Mouse (Mus musculus): ENCODE measurements around the gene Fbln2. TPM values are rescaled to one million over a fixed set of nuclear protein-coding genes. Genes with fewer than 3 reads are reported as not detected.
A peak's percentile ranks its signal among the peaks of the same experiment; 100 is the strongest.

Gene Fbln2
- polyA plus RNA-seq, 1 experiment from 2014 or later: 28.7 TPM

GRCm38 (mm10) chr6:91215454-91215853 lies 3.2 kb downstream of the Fbln2 start:
- no peak overlapping the region for H3K9ac ChIP-seq
- peaks cover 29% of the 10 kb centered on the region for H3K4me1 ChIP-seq (replicated peaks)
- H3K27me3 ChIP-seq: 0 out of 2 replicates have a peak, but pooled peaks cover 10% of the 10 kb centered on the region
- no peak overlapping the region for H3K4me2 ChIP-seq
- H3K4me3 ChIP-seq: no peak overlapping the region
- H3K36me3 ChIP-seq: no peaks in the 10 kb centered on the region
- H3K27ac ChIP-seq (replicated peaks): no peak overlapping the region
- WGBS: 48% methylated on average over 1 of the region's 1 CpGs
- no peak for ATAC-seq (ENCODE audit: low FRiP score, low read depth)
- H3K9me3 ChIP-seq: no peaks in the 10 kb centered on the region

GRCm38 (mm10) chr6:91218445-91218844 lies 6.2 kb downstream of the Fbln2 start:
- ATAC-seq (ENCODE audit: low FRiP score, low read depth): peak; percentile 53

GRCm38 (mm10) chr6:91218871-91219270 lies 6.6 kb downstream of the Fbln2 start:
- peak; percentile 36; the same call in 1 of the 2 replicates for ATAC-seq (ENCODE audit: low FRiP score, low read depth)
- H3K9me3 ChIP-seq: no peaks in the 10 kb centered on the region
- no peak overlapping the region for H3K4me2 ChIP-seq
- no peak overlapping the region for H3K9ac ChIP-seq
- no peak overlapping the region for H3K4me3 ChIP-seq
- no peak overlapping the region for H3K27ac ChIP-seq (replicated peaks)
- no peaks in the 10 kb centered on the region for H3K27me3 ChIP-seq
- 82% methylated on average over 3 of the region's 3 CpGs for WGBS
- no peaks in the 10 kb centered on the region for H3K36me3 ChIP-seq
- H3K4me1 ChIP-seq (replicated peaks): peaks cover 16% of the 10 kb centered on the region; the same call in 1 of the 2 replicates

More at GRCm38 (mm10) chr6:91218445-91218844, 6.2 kb downstream of the Fbln2 start:
- Histone ChIP-seq H3K4me1 (replicated peaks) (peaks cover 20% of the 10 kb centered on the region), H3K9me3 (no peaks in the 10 kb centered on the region), H3K27me3 (0 out of 2 replicates have a peak, but pooled peaks cover 1% of the 10 kb centered on the region), H3K36me3 (no peaks in the 10 kb centered on the region), H3K9ac (no peak overlapping the region), H3K4me2 (no peak overlapping the region), H3K4me3 (no peak overlapping the region), H3K27ac (replicated peaks) (no peak overlapping the region)
- WGBS: 27% methylated on average over 9 of the region's 9 CpGs

GRCm38 (mm10) chr6:91220062-91220461 lies 7.8 kb downstream of the Fbln2 start:
- no peak overlapping the region for H3K4me2 ChIP-seq
- H3K27me3 ChIP-seq: no peaks in the 10 kb centered on the region
- no peak for ATAC-seq (ENCODE audit: low FRiP score, low read depth)
- peaks cover 16% of the 10 kb centered on the region; the same call in 1 of the 2 replicates for H3K4me1 ChIP-seq (replicated peaks)
- no peak overlapping the region for H3K4me3 ChIP-seq
- H3K36me3 ChIP-seq: no peaks in the 10 kb centered on the region
- H3K9ac ChIP-seq: no peak overlapping the region
- H3K9me3 ChIP-seq: no peaks in the 10 kb centered on the region
- H3K27ac ChIP-seq (replicated peaks): no peak overlapping the region

GRCm38 (mm10) chr6:91221094-91221493 lies 8.8 kb downstream of the Fbln2 start:
- Histone ChIP-seq H3K27me3 (no peaks in the 10 kb centered on the region), H3K27ac (replicated peaks) (no peak overlapping the region), H3K4me3 (no peak overlapping the region), H3K9me3 (no peaks in the 10 kb centered on the region), H3K9ac (no peak overlapping the region), H3K4me1 (replicated peaks) (peaks cover 16% of the 10 kb centered on the region; the same call in 1 of the 2 replicates), H3K36me3 (no peaks in the 10 kb centered on the region), H3K4me2 (no peak overlapping the region)
- 24% methylated on average over 3 of the region's 3 CpGs for WGBS
- no peak for ATAC-seq (ENCODE audit: low FRiP score, low read depth)

GRCm38 (mm10) chr6:91222694-91223346 lies 10.6 kb downstream of the Fbln2 start:
- Histone ChIP-seq H3K36me3 (no peaks in the 10 kb centered on the region), H3K9ac (no peak overlapping the region), H3K4me1 (replicated peaks) (peaks cover 15% of the 10 kb centered on the region; the same call in 1 of the 2 replicates), H3K9me3 (no peaks in the 10 kb centered on the region), H3K4me3 (no peak overlapping the region), H3K27ac (replicated peaks) (no peak overlapping the region), H3K4me2 (no peak overlapping the region), H3K27me3 (no peaks in the 10 kb centered on the region)
- no peak for ATAC-seq (ENCODE audit: low FRiP score, low read depth)
- 78% methylated on average over 10 of the region's 10 CpGs for WGBS

- no peak overlapping the region for H3K9ac ChIP-seq
- no peaks in the 10 kb centered on the region for H3K9me3 ChIP-seq
- H3K27me3 ChIP-seq: no peaks in the 10 kb centered on the region
- no peak for ATAC-seq (ENCODE audit: low FRiP score, low read depth)
- H3K36me3 ChIP-seq: no peaks in the 10 kb centered on the region
- H3K4me2 ChIP-seq: no peak overlapping the region
- WGBS: 78% methylated on average over 6 of the region's 6 CpGs
- H3K4me1 ChIP-seq (replicated peaks): peaks cover 3% of the 10 kb centered on the region; the same call in 1 of the 2 replicates
- no peak overlapping the region for H3K27ac ChIP-seq (replicated peaks)
- H3K4me3 ChIP-seq: no peak overlapping the region
These were observed 12.7 kb downstream of the Fbln2 start for GRCm38 (mm10) chr6:91224939-91225338.

- Histone ChIP-seq H3K27ac (replicated peaks) (no peak overlapping the region), H3K9me3 (no peaks in the 10 kb centered on the region), H3K4me3 (no peak overlapping the region), H3K36me3 (no peaks in the 10 kb centered on the region), H3K4me2 (no peak overlapping the region), H3K4me1 (replicated peaks) (peaks cover 6% of the 10 kb centered on the region; the same call in 1 of the 2 replicates), H3K27me3 (no peaks in the 10 kb centered on the region), H3K9ac (no peak overlapping the region)
- WGBS: 63% methylated on average over 4 of the region's 4 CpGs
- ATAC-seq (ENCODE audit: low FRiP score, low read depth): no peak
These were observed 13.1 kb downstream of the Fbln2 start for GRCm38 (mm10) chr6:91225346-91225745.

GRCm38 (mm10) chr6:91226058-91226457 lies 13.8 kb downstream of the Fbln2 start:
- Histone ChIP-seq H3K27me3 (no peaks in the 10 kb centered on the region), H3K36me3 (no peaks in the 10 kb centered on the region), H3K4me2 (no peak overlapping the region), H3K9ac (no peak overlapping the region), H3K4me3 (no peak overlapping the region), H3K9me3 (no peaks in the 10 kb centered on the region), H3K27ac (replicated peaks) (no peak overlapping the region), H3K4me1 (replicated peaks) (peaks cover 6% of the 10 kb centered on the region; the same call in 1 of the 2 replicates)
- WGBS: 79% methylated on average over 1 of the region's 1 CpGs
- ATAC-seq (ENCODE audit: low FRiP score, low read depth): no peak

- ATAC-seq (ENCODE audit: low FRiP score, low read depth): no peak
- H3K4me3 ChIP-seq: no peak overlapping the region
- H3K36me3 ChIP-seq: no peaks in the 10 kb centered on the region
- no peak overlapping the region for H3K4me2 ChIP-seq
- H3K4me1 ChIP-seq (replicated peaks): peaks cover 17% of the 10 kb centered on the region; the same call in 1 of the 2 replicates
- WGBS: 63% methylated on average over 4 of the region's 4 CpGs
- H3K27me3 ChIP-seq: no peaks in the 10 kb centered on the region
- no peaks in the 10 kb centered on the region for H3K9me3 ChIP-seq
- H3K9ac ChIP-seq: no peak overlapping the region
- no peak overlapping the region for H3K27ac ChIP-seq (replicated peaks)
These were observed 16.7 kb downstream of the Fbln2 start for GRCm38 (mm10) chr6:91228980-91229379.

GRCm38 (mm10) chr6:91231000-91231399 lies 18.7 kb downstream of the Fbln2 start:
- H3K4me2 ChIP-seq: no peak overlapping the region
- no peak overlapping the region for H3K4me3 ChIP-seq
- H3K36me3 ChIP-seq: no peaks in the 10 kb centered on the region
- H3K9me3 ChIP-seq: no peaks in the 10 kb centered on the region
- 65% methylated on average over 5 of the region's 5 CpGs for WGBS
- H3K9ac ChIP-seq: no peak overlapping the region
- H3K27ac ChIP-seq (replicated peaks): no peak overlapping the region
- peaks cover 23% of the 10 kb centered on the region for H3K4me1 ChIP-seq (replicated peaks)
- H3K27me3 ChIP-seq: no peaks in the 10 kb centered on the region
- ATAC-seq (ENCODE audit: low FRiP score, low read depth): no peak

GRCm38 (mm10) chr6:91231523-91231922 lies 19.3 kb downstream of the Fbln2 start:
- Histone ChIP-seq H3K4me2 (no peak overlapping the region), H3K36me3 (no peaks in the 10 kb centered on the region), H3K9me3 (no peaks in the 10 kb centered on the region), H3K4me3 (no peak overlapping the region), H3K27me3 (no peaks in the 10 kb centered on the region), H3K4me1 (replicated peaks) (peaks cover 28% of the 10 kb centered on the region), H3K27ac (replicated peaks) (no peak overlapping the region), H3K9ac (no peak overlapping the region)
- WGBS: 86% methylated on average over 4 of the region's 4 CpGs
- no peak for ATAC-seq (ENCODE audit: low FRiP score, low read depth)

All from hindbrain, embryonic 15.5 days (tissue).